Mouse (Mus musculus): ENCODE results near the gene Adgrl2.

The Adgrl2 gene

GRCm38 (mm10) chr3:148990531-148991003 is at the start of gene Adgrl2:
Gene Adgrl2 (minus strand): TSS chr3:148990555.
- POLR2A ChIA-PET = interaction anchor here in 3 of 4 experiments (0.7 to 2.1 kb wide), 8 partner anchors 9 to 1954 kb away, joined by 3 to 12 read pairs (median 3); no protein-coding TSS in a partner anchor

GRCm38 (mm10) chr3:149038771-149039170 is 48.4 kb upstream of the Adgrl2 start:
- ChIA-PET CTCF (interaction anchor here in 1 of 4 experiments (0.6 kb wide), 1 partner anchor 407 kb away, joined by 5 read pairs; no protein-coding TSS in a partner anchor), POLR2A (no interaction called here)

More at GRCm38 (mm10) chr3:148990531-148991003, at the start of gene Adgrl2:
- CTCF ChIA-PET = no interaction called here

- CTCF ChIA-PET = no interaction called here
- POLR2A ChIA-PET = no interaction called here
These were observed 29.6 kb upstream of the Adgrl2 start for GRCm38 (mm10) chr3:149019925-149020324.

- ChIA-PET POLR2A (interaction anchor here in 1 of 4 experiments (1.0 kb wide), 1 partner anchor 87 kb away, joined by 3 read pairs; no protein-coding TSS in a partner anchor), CTCF (no interaction called here)
These were observed 19.0 kb upstream of the Adgrl2 start for GRCm38 (mm10) chr3:149009311-149009710.

- POLR2A ChIA-PET = interaction anchor here in 1 of 4 experiments (1.0 kb wide), 1 partner anchor 86 kb away, joined by 3 read pairs; no protein-coding TSS in a partner anchor
- CTCF ChIA-PET = interaction anchor here in 1 of 4 experiments (0.7 kb wide), 1 partner anchor 811 kb away, joined by 3 read pairs; no protein-coding TSS in a partner anchor
These were observed 18.3 kb upstream of the Adgrl2 start for GRCm38 (mm10) chr3:149008634-149009023.

GRCm38 (mm10) chr3:149007860-149008633 is 17.7 kb upstream of the Adgrl2 start:
- CTCF ChIA-PET = interaction anchor here in 1 of 4 experiments (0.7 kb wide), 1 partner anchor 810 kb away, joined by 3 read pairs; no protein-coding TSS in a partner anchor
- POLR2A ChIA-PET = no interaction called here

GRCm38 (mm10) chr3:149001364-149001763 is 11.0 kb upstream of the Adgrl2 start:
- ChIA-PET CTCF (no interaction called here), POLR2A (interaction anchor here in 3 of 4 experiments (0.7 to 1.5 kb wide), 4 partner anchors 10 to 113 kb away, joined by 3 to 5 read pairs (median 3); partner anchors contain the start of gene Adgrl2 (in 2 of the 3))

GRCm38 (mm10) chr3:148998661-148999060 is 8.3 kb upstream of the Adgrl2 start:
- CTCF ChIA-PET = no interaction called here

GRCm38 (mm10) chr3:148991056-148991455 is 701 bp upstream of the Adgrl2 start:
- ChIA-PET POLR2A (interaction anchor here in 1 of 4 experiments (0.8 to 1.1 kb wide), 2 partner anchors 9 to 19 kb away, joined by 3 read pairs; no protein-coding TSS in a partner anchor), CTCF (no interaction called here)

More at GRCm38 (mm10) chr3:148998661-148999060, 8.3 kb upstream of the Adgrl2 start:
- POLR2A ChIA-PET = no interaction called here

- CTCF ChIA-PET = no interaction called here
- POLR2A ChIA-PET = interaction anchor here in 3 of 4 experiments (0.7 to 2.1 kb wide), 10 partner anchors 11 to 1953 kb away, joined by 3 to 12 read pairs (median 3); no protein-coding TSS in a partner anchor
These were observed 381 bp downstream of the Adgrl2 start for GRCm38 (mm10) chr3:148989818-148990530.

- POLR2A ChIA-PET = interaction anchor here in 2 of 4 experiments (0.9 to 2.1 kb wide), 7 partner anchors 11 to 124 kb away, joined by 3 to 12 read pairs (median 3); no protein-coding TSS in a partner anchor
- CTCF ChIA-PET = no interaction called here
These were observed 1.1 kb downstream of the Adgrl2 start for GRCm38 (mm10) chr3:148988996-148989817.

GRCm38 (mm10) chr3:148988293-148988995 is 1.9 kb downstream of the Adgrl2 start:
- CTCF ChIA-PET = no interaction called here
- POLR2A ChIA-PET = interaction anchor here in 2 of 4 experiments (0.6 to 2.1 kb wide), 9 partner anchors 10 to 231 kb away, joined by 3 to 6 read pairs (median 4); no protein-coding TSS in a partner anchor

- ChIA-PET POLR2A (interaction anchor here in 2 of 4 experiments (0.6 to 1.7 kb wide), 4 partner anchors 22 to 232 kb away, joined by 3 to 4 read pairs (median 4); no protein-coding TSS in a partner anchor), CTCF (interaction anchor here in 1 of 4 experiments (0.5 kb wide), 1 partner anchor 120 kb away, joined by 3 read pairs; no protein-coding TSS in a partner anchor)
These were observed 2.6 kb downstream of the Adgrl2 start for GRCm38 (mm10) chr3:148987591-148988292.

- ChIA-PET CTCF (interaction anchor here in 1 of 4 experiments (0.5 kb wide), 1 partner anchor 119 kb away, joined by 3 read pairs; no protein-coding TSS in a partner anchor), POLR2A (interaction anchor here in 2 of 4 experiments (0.8 to 1.7 kb wide), 4 partner anchors 9 to 233 kb away, joined by 3 to 4 read pairs (median 3); no protein-coding TSS in a partner anchor)
These were observed 3.3 kb downstream of the Adgrl2 start for GRCm38 (mm10) chr3:148986894-148987590.

GRCm38 (mm10) chr3:148986296-148986893 is 4.0 kb downstream of the Adgrl2 start:
- ChIA-PET CTCF (no interaction called here), POLR2A (interaction anchor here in 2 of 4 experiments (0.8 to 1.4 kb wide), 2 partner anchors 8 to 233 kb away, joined by 3 read pairs; no protein-coding TSS in a partner anchor)

GRCm38 (mm10) chr3:148984326-148984725 is 6.0 kb downstream of the Adgrl2 start:
- ChIA-PET POLR2A (interaction anchor here in 1 of 4 experiments (0.6 to 1.6 kb wide), 2 partner anchors 24 to 432 kb away, joined by 3 to 7 read pairs; no protein-coding TSS in a partner anchor), CTCF (interaction anchor here in 1 of 4 experiments (0.6 kb wide), 1 partner anchor 379 kb away, joined by 3 read pairs; no protein-coding TSS in a partner anchor)
